ENCODE assay signal across 9 mouse cellular contexts in genomic region chr10:80386735-80387471, GRCm38 (mm10). TPM values are rescaled to one million over a fixed set of nuclear protein-coding genes. Genes with fewer than 3 reads are reported as not detected.
DNase-seq lines count a peak whose midpoint lies in the region; ATAC-seq lines count a peak whose summit lies in the region.
"Had no signal": no experiment of that assay in that cellular context is flagged by ENCODE, and none has a peak within 500 bp of the region (broad histone marks: within the 10 kb centered on the region; RNA-seq: fewer than 3 reads in every experiment).

No protein-coding gene starts in this region.

- peaks cover 31% of the 10 kb centered on the region for H3K4me1 ChIP-seq in hindbrain, embryonic 14.5 days (replicated peaks; ENCODE audit: control insufficient read depth, insufficient read depth, low read length)
- peaks cover 49% of the 10 kb centered on the region for H3K4me1 ChIP-seq in midbrain, embryonic 10.5 days

- H3K4me3 ChIP-seq in hindbrain, embryonic 14.5 days (replicated peaks; ENCODE audit: low read length) = peak overlapping the region; percentile 98
- peak overlapping the region; percentile 99 for H3K4me3 ChIP-seq in midbrain, embryonic 10.5 days

- WGBS in hindbrain, embryonic 14.5 days = under 1% methylated on average over 78 of the region's 94 CpGs
- WGBS in midbrain, embryonic 10.5 days = under 1% methylated on average over 94 of the region's 94 CpGs

- intact Hi-C loops in left cerebral cortex, postnatal 36 days (cut with DNase I) = loop anchor here (1.0 kb wide), 1 partner anchor 12 kb away; the partner anchor contains the start of gene Mbd3

- H3K4me2 ChIP-seq in hindbrain, embryonic 14.5 days (replicated peaks) = peak overlapping the region; percentile 96

- ATAC-seq in hindbrain, embryonic 14.5 days (ENCODE audit: low FRiP score) = no peak
- ATAC-seq: Patski had no signal

- no peaks in the 10 kb centered on the region for H3K9me3 ChIP-seq in hindbrain, embryonic 14.5 days (ENCODE audit: control insufficient read depth, low read length)
- no peaks in the 10 kb centered on the region for H3K9me3 ChIP-seq in midbrain, embryonic 10.5 days (replicated peaks)

- H3K27ac ChIP-seq in hindbrain, embryonic 14.5 days = peak overlapping the region; percentile 98
- peak overlapping the region; percentile 99 for H3K27ac ChIP-seq in midbrain, embryonic 10.5 days (replicated peaks)

- peaks cover 47% of the 10 kb centered on the region for H3K36me3 ChIP-seq in hindbrain, embryonic 14.5 days (replicated peaks; ENCODE audit: control insufficient read depth, insufficient read depth)
- peaks cover 59% of the 10 kb centered on the region for H3K36me3 ChIP-seq in midbrain, embryonic 10.5 days

- H3K27me3 ChIP-seq in hindbrain, embryonic 14.5 days (ENCODE audit: control insufficient read depth, insufficient read depth, low read length) = no peaks in the 10 kb centered on the region
- no peaks in the 10 kb centered on the region for H3K27me3 ChIP-seq in midbrain, embryonic 10.5 days (ENCODE audit: low read depth, poor library complexity, severe bottlenecking)
- H3K27me3 ChIP-seq: Patski had no signal

- H3K9ac ChIP-seq in hindbrain, embryonic 14.5 days = peak overlapping the region; percentile 99

- DNase-seq in cerebellum, postnatal 14 days = peak; percentile 52 to 62
- DNase-seq in cerebellum, adult 9-10 months = no peak
- peak; percentile 47 to 51 for DNase-seq in spleen, postnatal 10 days (ENCODE audit: low spot score in 2 of 2)
- no peak for DNase-seq in spleen, postnatal 4 days (ENCODE audit: low spot score in 2 of 2)
- no peak for DNase-seq in hindbrain, embryonic 14.5 days (ENCODE audit: low spot score)
- no peak for DNase-seq in midbrain, embryonic 10.5 days (ENCODE audit: low spot score)
- DNase-seq in urinary bladder, postnatal 4 days (ENCODE audit: low spot score in 2 of 2) = no peak
- no peak for DNase-seq in left cerebral cortex, postnatal 36 days (ENCODE audit: low spot score in 2 of 2)

RNA-seq across cellular contexts. Expression of gene Mex3d, which starts 0.6 kb away (rescaled TPM):
- polyA plus RNA-seq in hindbrain, embryonic 14.5 days (2014; fragmentation: Nextera tagmentation; extraction: Ambion mirVana) = 12.3 and 13.3 TPM in 2 replicates
- 6.3 and 6.4 TPM in 2 replicates for polyA plus RNA-seq in midbrain, embryonic 10.5 days (2016; fragmentation: Nextera tagmentation; extraction: Ambion mirVana)
- total RNA-seq in left cerebral cortex, postnatal 36 days (2021) = 10 to 100 TPM; 18.1 to 23.4 TPM

RNA-seq across cellular contexts. Expression of gene Mbd3, which starts 12.4 kb away (rescaled TPM):
- polyA plus RNA-seq in hindbrain, embryonic 14.5 days (2014; fragmentation: Nextera tagmentation; extraction: Ambion mirVana) = 152 and 161 TPM in 2 replicates
- polyA plus RNA-seq in midbrain, embryonic 10.5 days (2016; fragmentation: Nextera tagmentation; extraction: Ambion mirVana) = 338 and 351 TPM in 2 replicates
- 100 to 1,000 TPM; 147 to 150 TPM for total RNA-seq in left cerebral cortex, postnatal 36 days (2021)

RNA-seq across cellular contexts. Expression of gene Uqcr11, which starts 19.7 kb away (rescaled TPM):
- 675 and 804 TPM in 2 replicates for polyA plus RNA-seq in hindbrain, embryonic 14.5 days (2014; fragmentation: Nextera tagmentation; extraction: Ambion mirVana)
- 610 and 635 TPM in 2 replicates for polyA plus RNA-seq in midbrain, embryonic 10.5 days (2016; fragmentation: Nextera tagmentation; extraction: Ambion mirVana)
- total RNA-seq in left cerebral cortex, postnatal 36 days (2021) = 100 to 1,000 TPM; 411 to 444 TPM

RNA-seq across cellular contexts. Expression of gene Plk5, which starts 30.6 kb away (rescaled TPM):
- 3.6 and 4.1 TPM in 2 replicates for polyA plus RNA-seq in hindbrain, embryonic 14.5 days (2014; fragmentation: Nextera tagmentation; extraction: Ambion mirVana)
- polyA plus RNA-seq in midbrain, embryonic 10.5 days (2016; fragmentation: Nextera tagmentation; extraction: Ambion mirVana) = 0.12 and 0.32 TPM in 2 replicates
- 10 to 100 TPM; 16.9 to 33.1 TPM for total RNA-seq in left cerebral cortex, postnatal 36 days (2021)

RNA-seq across cellular contexts. Expression of gene Adamtsl5, which starts 38.7 kb away (rescaled TPM):
- 0.84 and 0.90 TPM in 2 replicates for polyA plus RNA-seq in hindbrain, embryonic 14.5 days (2014; fragmentation: Nextera tagmentation; extraction: Ambion mirVana)
- polyA plus RNA-seq in midbrain, embryonic 10.5 days (2016; fragmentation: Nextera tagmentation; extraction: Ambion mirVana) = 0.48 and 0.91 TPM in 2 replicates
- 10 to 100 TPM in 1 of 2 experiments, 1 to 10 TPM in 1; 7.5 to 10.0 TPM for total RNA-seq in left cerebral cortex, postnatal 36 days (2021)

Comparison
In these comparisons a context has a peak if more than half of its experiments do, and no peak if none do; other contexts are left out.
1. DNase-seq: peak in cerebellum, postnatal 14 days (2 of 2) and spleen, postnatal 10 days (2 of 2); none in cerebellum, adult 9-10 months (single experiment), spleen, postnatal 4 days (0 of 2), hindbrain, embryonic 14.5 days (single experiment), midbrain, embryonic 10.5 days (single experiment), urinary bladder, postnatal 4 days (0 of 2) and left cerebral cortex, postnatal 36 days (0 of 2).